Mouse (Mus musculus): ENCODE data around the gene Skap1.

DNA sequence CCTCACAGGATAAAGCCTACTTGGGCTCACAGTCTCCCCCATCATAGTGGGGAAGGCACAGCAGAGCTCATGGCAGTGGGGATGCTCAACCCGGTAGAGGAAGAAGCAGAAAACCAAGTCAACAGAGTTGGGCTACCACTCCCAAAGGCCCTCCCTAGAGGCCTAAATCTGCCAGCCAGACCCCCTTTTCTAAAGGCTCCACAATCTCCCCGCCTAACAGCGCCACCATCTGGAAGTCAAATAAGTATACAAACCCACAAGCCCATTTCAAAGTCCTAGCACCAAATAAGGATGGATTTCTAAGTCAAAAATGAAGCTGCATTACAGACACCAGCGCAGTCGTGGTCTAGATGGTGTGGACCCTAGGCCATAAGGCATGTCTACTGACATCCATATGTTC lies 227.9 kb downstream of the Skap1 start:
- TF ChIP-seq CTCF (IDR thresholded peaks at IDR 0.05; ENCODE audit: low read depth) (no peak), EP300 (IDR thresholded peaks at IDR 0.05; ENCODE audit: low read depth) (no peak)

Measured in liver, postnatal 0 days (tissue).